Mouse (Mus musculus): ENCODE measurements around the gene Herc3. TPM values are rescaled to one million over a fixed set of nuclear protein-coding genes. Genes with fewer than 3 reads are reported as not detected.

Herc3 gene
- polyA plus RNA-seq, 1 experiment from 2014 or later: 47.1 TPM

DNA sequence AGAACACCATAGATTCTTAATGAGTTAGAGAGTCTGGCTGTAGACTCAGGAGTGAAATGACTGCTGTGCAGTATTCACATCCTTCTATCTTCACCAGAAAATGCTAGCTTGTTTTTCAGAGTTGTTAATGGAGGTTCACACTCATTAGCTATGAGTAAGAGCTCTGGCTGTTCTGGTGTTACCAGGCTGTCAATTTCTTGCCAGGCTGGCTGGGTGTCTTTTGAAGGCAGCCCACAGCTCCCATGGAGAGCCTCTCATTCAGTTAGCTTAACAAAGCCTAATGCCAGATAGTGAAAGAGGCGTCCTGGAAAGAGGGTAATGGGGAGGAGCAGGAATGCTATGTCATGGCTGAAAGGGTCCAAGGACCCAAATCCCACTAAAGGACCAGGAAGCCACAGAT, 6.7 kb downstream of the Herc3 start:
- H3K27ac ChIP-seq: no peak overlapping the region
- 37% methylated on average over 1 of the region's 1 CpGs for WGBS
- no peak for ATAC-seq (replicated peaks; ENCODE audit: insufficient number of reproducible peaks, insufficient read depth, low FRiP score, low read depth)
- no peaks in the 10 kb centered on the region for H3K9me3 ChIP-seq (replicated peaks)
- no peak overlapping the region for H3K4me2 ChIP-seq
- no peak overlapping the region for H3K4me3 ChIP-seq
- H3K9ac ChIP-seq: no peak overlapping the region
- peaks cover 11% of the 10 kb centered on the region for H3K4me1 ChIP-seq (replicated peaks)
- no peaks in the 10 kb centered on the region for H3K36me3 ChIP-seq
- H3K27me3 ChIP-seq: no peaks in the 10 kb centered on the region

DNA sequence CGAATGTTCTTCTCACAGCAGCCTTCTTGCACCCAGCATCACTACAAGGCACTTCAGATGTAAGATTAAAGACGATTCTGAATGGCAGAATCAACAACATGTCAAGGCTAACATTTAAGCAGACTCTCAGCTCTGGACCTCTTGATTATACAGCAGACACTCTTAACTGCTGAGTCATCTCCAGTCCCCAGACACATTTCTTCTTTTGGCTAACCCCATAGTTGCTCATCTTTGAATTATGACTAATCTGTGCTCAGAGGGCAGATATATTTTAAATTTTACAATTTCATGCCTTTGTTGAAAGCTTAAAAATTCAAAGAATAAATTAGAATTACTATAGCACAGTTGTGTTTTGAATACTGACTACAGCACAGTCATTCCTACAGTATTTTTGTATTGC, 9.9 kb downstream of the Herc3 start:
- peaks cover 7% of the 10 kb centered on the region for H3K4me1 ChIP-seq (replicated peaks)
- no peak overlapping the region for H3K4me3 ChIP-seq
- WGBS: 32% methylated on average over 2 of the region's 2 CpGs
- H3K27me3 ChIP-seq: no peaks in the 10 kb centered on the region
- peaks cover 7% of the 10 kb centered on the region; the same call in 1 of the 2 replicates for H3K36me3 ChIP-seq
- H3K9me3 ChIP-seq (replicated peaks): no peaks in the 10 kb centered on the region
- no peak for ATAC-seq (replicated peaks; ENCODE audit: insufficient number of reproducible peaks, insufficient read depth, low FRiP score, low read depth)
- H3K4me2 ChIP-seq: no peak overlapping the region
- H3K27ac ChIP-seq: no peak overlapping the region
- H3K9ac ChIP-seq: no peak overlapping the region

DNA sequence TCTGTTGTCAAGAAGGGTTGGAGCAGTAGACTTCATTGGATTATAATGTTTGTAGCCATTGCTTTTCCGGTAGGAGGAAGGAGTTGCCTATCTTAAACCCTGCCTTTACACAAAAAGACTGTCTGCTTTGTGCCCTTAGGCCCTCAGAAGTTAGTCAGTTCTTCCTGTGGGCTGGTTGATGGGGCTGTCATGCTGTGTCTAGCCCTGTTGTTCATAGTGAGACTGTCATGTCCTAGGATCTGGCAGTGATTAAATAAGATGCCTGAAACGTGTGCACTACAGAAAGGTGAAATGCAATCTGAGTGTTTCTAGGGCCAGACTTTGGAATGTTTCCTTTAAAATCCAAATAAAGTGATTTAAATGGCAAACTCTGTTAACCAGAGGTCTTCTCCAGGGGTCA, 10.9 kb downstream of the Herc3 start:
- Histone ChIP-seq H3K27ac (no peak overlapping the region), H3K4me1 (replicated peaks) (peaks cover 7% of the 10 kb centered on the region), H3K9ac (no peak overlapping the region), H3K4me2 (no peak overlapping the region), H3K9me3 (replicated peaks) (no peaks in the 10 kb centered on the region), H3K4me3 (no peak overlapping the region), H3K36me3 (peaks cover 7% of the 10 kb centered on the region; the same call in 1 of the 2 replicates), H3K27me3 (no peaks in the 10 kb centered on the region)
- WGBS: 55% methylated on average over 2 of the region's 2 CpGs
- no peak for ATAC-seq (replicated peaks; ENCODE audit: insufficient number of reproducible peaks, insufficient read depth, low FRiP score, low read depth)

DNA sequence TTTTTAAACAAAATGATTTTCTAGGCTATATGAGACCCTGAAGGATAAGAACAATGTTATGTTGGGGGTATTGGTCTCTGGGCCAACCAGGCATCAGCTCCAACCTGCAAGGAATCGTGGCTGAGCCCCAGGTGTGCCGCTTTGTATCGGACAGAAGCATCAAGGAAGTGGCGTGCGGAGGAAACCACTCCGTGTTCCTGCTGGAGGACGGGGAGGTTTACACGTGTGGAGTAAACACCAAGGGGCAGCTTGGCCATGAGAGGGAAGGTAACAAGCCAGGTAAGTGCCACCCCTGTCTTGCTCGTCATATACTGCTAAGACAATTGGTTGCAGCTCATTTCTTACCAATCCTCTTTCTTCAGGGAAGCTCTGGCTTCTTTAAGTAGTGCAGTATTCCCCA, 12.3 kb downstream of the Herc3 start:
- Histone ChIP-seq H3K9me3 (replicated peaks) (no peaks in the 10 kb centered on the region), H3K4me1 (replicated peaks) (peaks cover 2% of the 10 kb centered on the region; the same call in 1 of the 2 replicates), H3K27me3 (no peaks in the 10 kb centered on the region), H3K4me2 (no peak overlapping the region), H3K9ac (no peak overlapping the region), H3K27ac (no peak overlapping the region), H3K4me3 (no peak overlapping the region), H3K36me3 (peaks cover 7% of the 10 kb centered on the region; the same call in 1 of the 2 replicates)
- ATAC-seq (replicated peaks; ENCODE audit: insufficient number of reproducible peaks, insufficient read depth, low FRiP score, low read depth): no peak
- 91% methylated on average over 9 of the region's 9 CpGs for WGBS

DNA sequence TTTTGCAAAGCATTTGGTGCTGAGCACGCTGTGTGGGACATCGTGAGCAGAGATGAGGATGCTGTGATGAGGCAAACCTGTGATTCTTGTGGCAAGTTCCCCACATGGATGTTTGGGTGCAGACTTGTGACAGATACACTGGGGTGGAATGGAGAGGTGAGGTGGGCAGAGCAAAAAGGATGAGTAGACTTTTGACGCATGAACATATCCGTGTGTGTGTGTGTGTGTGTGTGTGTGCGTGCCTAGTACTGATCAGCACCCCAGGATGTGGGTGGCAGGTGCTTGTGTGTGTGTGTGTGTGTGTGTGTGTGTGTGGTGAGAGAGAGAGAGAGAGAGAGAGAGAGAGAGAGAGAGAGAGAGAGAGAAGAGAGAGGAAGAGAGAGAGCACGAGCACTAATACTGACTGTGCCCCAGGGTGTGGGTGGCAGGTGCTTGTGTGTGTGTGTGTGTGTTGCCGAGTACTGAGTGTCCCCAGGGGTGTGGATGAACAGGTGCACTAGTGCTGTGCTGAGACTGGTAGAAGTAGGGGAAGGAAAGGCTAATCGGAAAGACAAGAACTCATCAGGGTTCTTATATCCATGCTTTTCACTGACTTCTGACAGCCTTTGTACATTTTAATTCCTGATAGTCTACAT, 13.0 kb downstream of the Herc3 start:
- Histone ChIP-seq H3K4me2 (no peak overlapping the region), H3K27me3 (no peaks in the 10 kb centered on the region), H3K4me3 (no peak overlapping the region), H3K27ac (no peak overlapping the region), H3K36me3 (peaks cover 7% of the 10 kb centered on the region; the same call in 1 of the 2 replicates), H3K4me1 (replicated peaks) (peaks cover 2% of the 10 kb centered on the region; the same call in 1 of the 2 replicates), H3K9ac (no peak overlapping the region), H3K9me3 (replicated peaks) (no peaks in the 10 kb centered on the region)
- WGBS: 84% methylated on average over 8 of the region's 8 CpGs
- ATAC-seq (replicated peaks; ENCODE audit: insufficient number of reproducible peaks, insufficient read depth, low FRiP score, low read depth): no peak

DNA sequence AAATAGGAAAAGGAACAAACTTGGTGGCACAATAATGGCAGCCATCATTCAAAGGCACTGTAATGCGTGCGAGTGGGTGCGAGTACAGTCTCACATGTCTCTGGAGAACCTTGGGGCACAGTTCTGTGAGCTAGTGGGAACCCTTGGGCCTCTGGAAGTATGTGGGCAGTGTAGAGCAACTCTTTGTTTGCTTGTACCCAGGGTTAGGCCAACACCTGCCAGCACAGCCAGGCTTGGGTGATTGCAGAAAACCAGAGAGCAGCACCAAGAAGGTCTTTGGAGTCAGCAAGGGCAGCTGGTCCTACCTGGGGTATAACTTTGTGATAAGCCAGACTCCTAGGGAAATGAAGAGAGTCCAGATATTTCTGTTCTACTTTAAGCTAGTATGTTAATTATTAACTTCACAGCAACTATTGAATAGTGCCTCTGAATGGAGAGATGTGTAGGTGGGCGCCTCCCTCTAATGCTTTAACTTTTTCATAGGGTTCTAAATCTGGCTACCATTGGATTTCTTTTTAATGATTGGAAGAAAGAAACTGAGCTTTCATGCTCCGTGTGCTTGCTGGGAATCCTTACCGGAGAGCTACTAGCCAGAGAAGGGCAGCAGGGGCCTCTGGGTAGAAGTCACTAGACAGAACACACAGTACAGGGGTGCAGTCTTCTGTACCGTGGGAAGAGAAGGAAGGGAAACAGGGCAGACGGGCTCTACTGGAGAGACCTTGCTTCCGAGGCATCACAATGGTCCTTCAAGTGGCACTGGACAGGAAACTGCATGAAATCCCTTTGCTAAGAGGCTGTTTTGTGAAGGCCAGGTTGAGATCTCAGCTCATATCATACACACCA, 15.8 kb downstream of the Herc3 start:
- ATAC-seq (replicated peaks; ENCODE audit: insufficient number of reproducible peaks, insufficient read depth, low FRiP score, low read depth): no peak
- no peak overlapping the region for H3K4me3 ChIP-seq
- no peaks in the 10 kb centered on the region for H3K9me3 ChIP-seq (replicated peaks)
- H3K27me3 ChIP-seq: no peaks in the 10 kb centered on the region
- WGBS: 90% methylated on average over 9 of the region's 9 CpGs
- no peak overlapping the region for H3K27ac ChIP-seq
- no peak overlapping the region for H3K9ac ChIP-seq
- peaks cover 7% of the 10 kb centered on the region; the same call in 1 of the 2 replicates for H3K36me3 ChIP-seq
- H3K4me2 ChIP-seq: no peak overlapping the region
- H3K4me1 ChIP-seq (replicated peaks): peaks cover 2% of the 10 kb centered on the region; the same call in 1 of the 2 replicates

DNA sequence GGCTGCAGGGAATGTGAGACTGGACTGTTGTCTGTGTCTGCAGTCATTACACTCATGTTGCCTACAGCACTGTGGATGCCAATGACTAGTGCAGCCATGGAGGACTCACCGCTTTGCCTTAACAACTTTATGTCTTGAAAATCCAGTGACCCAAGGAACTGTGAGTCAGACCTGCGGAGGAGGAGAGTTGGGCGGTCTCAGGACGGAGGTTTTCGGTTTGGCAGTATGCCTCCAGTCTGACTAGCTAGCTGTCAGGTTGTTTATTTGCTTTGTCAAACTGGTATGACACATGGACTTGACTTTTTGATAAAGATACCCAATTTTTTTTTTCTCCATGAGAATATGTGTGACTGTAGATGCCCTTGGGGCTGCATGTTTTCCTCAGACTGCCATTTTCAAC, 16.6 kb downstream of the Herc3 start:
- Histone ChIP-seq H3K4me3 (no peak overlapping the region), H3K36me3 (peaks cover 7% of the 10 kb centered on the region; the same call in 1 of the 2 replicates), H3K4me1 (replicated peaks) (no peaks in the 10 kb centered on the region), H3K9ac (no peak overlapping the region), H3K27ac (no peak overlapping the region), H3K9me3 (replicated peaks) (no peaks in the 10 kb centered on the region), H3K4me2 (no peak overlapping the region), H3K27me3 (no peaks in the 10 kb centered on the region)
- no peak for ATAC-seq (replicated peaks; ENCODE audit: insufficient number of reproducible peaks, insufficient read depth, low FRiP score, low read depth)
- WGBS: 74% methylated on average over 5 of the region's 5 CpGs

DNA sequence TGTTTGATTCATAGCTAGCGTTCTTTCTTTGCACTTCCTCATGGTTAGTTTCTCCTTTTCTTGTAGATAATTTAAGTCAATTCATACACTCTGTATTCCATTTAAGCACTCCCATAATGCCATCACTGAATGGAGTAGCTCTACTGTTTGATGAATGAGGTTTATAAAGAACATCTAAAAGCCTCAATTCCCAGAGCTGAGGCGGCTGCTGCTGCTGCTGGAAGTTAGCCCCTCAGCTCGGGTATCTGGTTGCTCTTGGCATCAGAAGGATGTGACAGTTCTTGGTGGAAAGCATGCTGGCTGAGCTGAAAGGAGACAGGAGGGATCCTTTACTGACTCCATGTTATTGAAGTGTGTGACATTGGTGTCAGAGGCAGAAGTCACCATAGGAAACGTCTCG, 18.1 kb downstream of the Herc3 start:
- no peaks in the 10 kb centered on the region for H3K9me3 ChIP-seq (replicated peaks)
- no peak for ATAC-seq (replicated peaks; ENCODE audit: insufficient number of reproducible peaks, insufficient read depth, low FRiP score, low read depth)
- no peaks in the 10 kb centered on the region for H3K27me3 ChIP-seq
- H3K36me3 ChIP-seq: 0 out of 2 replicates have a peak, but pooled peaks cover 4% of the 10 kb centered on the region
- no peak overlapping the region for H3K4me2 ChIP-seq
- H3K4me3 ChIP-seq: no peak overlapping the region
- no peak overlapping the region for H3K27ac ChIP-seq
- no peak overlapping the region for H3K9ac ChIP-seq
- WGBS: 77% methylated on average over 5 of the region's 5 CpGs
- H3K4me1 ChIP-seq (replicated peaks): no peaks in the 10 kb centered on the region

DNA sequence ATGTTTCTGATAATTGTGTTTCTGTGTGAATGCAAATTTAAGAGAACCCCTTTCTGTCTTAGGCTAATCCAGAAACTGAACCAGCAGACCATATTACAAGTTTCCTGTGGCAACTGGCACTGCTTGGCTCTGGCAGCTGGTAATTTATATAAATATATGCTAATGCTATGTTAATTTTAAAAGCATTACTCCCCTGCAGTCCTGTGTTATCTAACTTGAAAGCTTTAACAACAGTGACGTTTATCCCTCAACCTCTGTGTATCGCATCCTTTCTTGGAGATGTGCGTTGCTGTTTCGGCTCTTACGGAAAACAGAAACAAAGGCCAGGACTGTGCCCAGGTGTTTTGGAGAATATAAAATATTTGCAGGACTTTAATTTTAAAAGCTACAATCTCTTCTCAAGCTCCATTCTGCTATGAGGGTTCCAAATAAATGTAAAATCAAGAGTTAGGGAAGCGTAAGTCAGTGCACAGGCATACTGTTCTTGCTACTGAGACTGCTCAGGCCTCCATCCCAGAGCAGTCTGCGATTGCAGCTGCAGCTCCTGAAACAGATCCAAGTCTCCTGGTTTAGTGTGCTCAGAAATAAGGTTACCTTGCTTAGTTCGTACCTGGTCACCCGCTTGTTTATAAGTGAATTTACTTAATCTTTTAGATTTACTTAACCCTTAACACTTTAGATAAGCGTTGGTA, 24.6 kb downstream of the Herc3 start:
- Histone ChIP-seq H3K4me2 (no peak overlapping the region), H3K27ac (no peak overlapping the region), H3K36me3 (peaks cover 14% of the 10 kb centered on the region), H3K4me1 (replicated peaks) (peaks cover 11% of the 10 kb centered on the region), H3K9ac (no peak overlapping the region), H3K9me3 (replicated peaks) (no peaks in the 10 kb centered on the region), H3K27me3 (no peaks in the 10 kb centered on the region), H3K4me3 (no peak overlapping the region)
- 82% methylated on average over 10 of the region's 10 CpGs for WGBS
- no peak for ATAC-seq (replicated peaks; ENCODE audit: insufficient number of reproducible peaks, insufficient read depth, low FRiP score, low read depth)

DNA sequence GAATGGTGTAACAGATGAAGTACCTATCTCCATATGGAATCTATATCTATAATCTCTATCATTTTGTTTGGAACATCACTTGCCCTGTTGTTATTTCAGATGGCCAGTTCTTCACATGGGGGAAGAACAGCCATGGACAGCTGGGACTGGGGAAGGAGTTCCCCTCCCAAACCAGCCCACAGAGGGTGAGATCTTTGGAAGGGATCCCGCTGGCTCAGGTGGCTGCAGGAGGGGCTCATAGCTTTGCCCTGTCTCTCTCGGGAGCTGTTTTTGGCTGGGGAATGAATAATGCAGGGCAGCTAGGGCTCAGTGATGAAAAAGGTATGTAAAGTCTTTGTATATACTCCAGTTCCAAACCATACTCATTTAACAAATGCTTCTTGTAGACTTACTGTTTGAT, 25.2 kb downstream of the Herc3 start:
- Histone ChIP-seq H3K9ac (no peak overlapping the region), H3K4me2 (no peak overlapping the region), H3K27me3 (no peaks in the 10 kb centered on the region), H3K9me3 (replicated peaks) (no peaks in the 10 kb centered on the region), H3K4me1 (replicated peaks) (peaks cover 11% of the 10 kb centered on the region), H3K36me3 (peaks cover 16% of the 10 kb centered on the region), H3K4me3 (no peak overlapping the region), H3K27ac (0 out of 2 replicates have a peak overlapping the region, but pooled peaks have one; percentile 7)
- ATAC-seq (replicated peaks; ENCODE audit: insufficient number of reproducible peaks, insufficient read depth, low FRiP score, low read depth): no peak
- 66% methylated on average over 2 of the region's 2 CpGs for WGBS

DNA sequence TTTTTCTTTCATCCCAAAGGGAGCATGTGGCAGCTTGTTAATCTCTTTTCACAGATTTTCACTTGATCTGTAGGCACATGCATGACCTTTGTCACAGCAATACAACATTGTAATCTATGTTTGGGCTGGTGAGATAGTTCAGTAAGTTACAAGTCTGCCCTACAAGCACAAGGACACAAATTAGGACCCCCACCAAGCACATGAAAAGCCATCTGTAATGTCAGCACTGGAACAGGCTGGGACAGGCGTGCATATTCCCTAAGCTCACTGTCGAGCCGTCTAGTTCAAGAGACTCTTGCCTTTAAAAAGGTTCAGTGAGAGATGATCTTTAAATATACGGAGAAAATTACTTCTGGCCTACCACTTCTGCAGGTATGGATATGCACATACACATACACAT, 28.3 kb downstream of the Herc3 start:
- no peak overlapping the region for H3K4me2 ChIP-seq
- WGBS: 91% methylated on average over 4 of the region's 4 CpGs
- H3K36me3 ChIP-seq: peaks cover 16% of the 10 kb centered on the region
- no peaks in the 10 kb centered on the region for H3K9me3 ChIP-seq (replicated peaks)
- no peak for ATAC-seq (replicated peaks; ENCODE audit: insufficient number of reproducible peaks, insufficient read depth, low FRiP score, low read depth)
- H3K27ac ChIP-seq: no peak overlapping the region
- H3K27me3 ChIP-seq: no peaks in the 10 kb centered on the region
- no peak overlapping the region for H3K4me3 ChIP-seq
- peaks cover 13% of the 10 kb centered on the region for H3K4me1 ChIP-seq (replicated peaks)
- no peak overlapping the region for H3K9ac ChIP-seq

Measured in heart, embryonic 15.5 days (tissue).